Mouse (Mus musculus) olfactory bulb, adult 2 months (tissue): ENCODE measurements around the gene Atg2a. TPM values are rescaled to one million over a fixed set of nuclear protein-coding genes. Genes with fewer than 3 reads are reported as not detected.

Experiments used
- H3K27ac ChIP-seq: fragments of 200-500 bp; 2 replicates; pipeline ENCODE4 v1.5.1; 2012; ENCODE audit warnings: low read depth, low read length; ENCODE audit not compliant: insufficient read depth
- H3K4me1 ChIP-seq: fragments of 200-500 bp; 2 replicates; pipeline ENCODE4 v1.6.1; 2012; ENCODE audit warnings: low read length; ENCODE audit not compliant: control insufficient read depth, insufficient read depth
- H3K4me3 ChIP-seq: fragments of 200-500 bp; 2 replicates; pipeline ENCODE4 v1.5.1; 2012; ENCODE audit warnings: mild to moderate bottlenecking, low read depth, low read length, moderate library complexity; ENCODE audit not compliant: insufficient read depth
- CTCF ChIP-seq: fragments of 200-500 bp; IDR thresholded peaks from 2 replicates; pipeline ENCODE4 v1.5.1; 2012; ENCODE audit warnings: low read depth, mild to moderate bottlenecking, low read length, moderate library complexity; ENCODE audit not compliant: insufficient read depth
- POLR2A ChIP-seq: fragments of 200-500 bp; IDR thresholded peaks from 2 replicates; pipeline ENCODE4 v1.6.1; 2012; ENCODE audit warnings: mild to moderate bottlenecking, low read depth, low read length, moderate library complexity; ENCODE audit not compliant: insufficient read depth
- WGBS: fragments of 180-500 bp; shearing (Covaris S2); methylation state at CpG from one replicate; pipeline ENCODE4 v1.1.7; 2018; 5-methylcytosine and 5-hydroxymethylcytosine counted together
- polyA plus RNA-seq: library from polyadenylated mRNA; stranded (reverse); fragments of >200 nt; gene quantifications from 2 replicates; pipeline ENCODE4 v1.2.4, GENCODE M21; 2012; ENCODE audit warnings: low replicate concordance; ENCODE audit not compliant: missing spikeins, insufficient read depth, insufficient read length

Atg2a gene
- polyA plus RNA-seq, 1 experiment, result not detected

DNA sequence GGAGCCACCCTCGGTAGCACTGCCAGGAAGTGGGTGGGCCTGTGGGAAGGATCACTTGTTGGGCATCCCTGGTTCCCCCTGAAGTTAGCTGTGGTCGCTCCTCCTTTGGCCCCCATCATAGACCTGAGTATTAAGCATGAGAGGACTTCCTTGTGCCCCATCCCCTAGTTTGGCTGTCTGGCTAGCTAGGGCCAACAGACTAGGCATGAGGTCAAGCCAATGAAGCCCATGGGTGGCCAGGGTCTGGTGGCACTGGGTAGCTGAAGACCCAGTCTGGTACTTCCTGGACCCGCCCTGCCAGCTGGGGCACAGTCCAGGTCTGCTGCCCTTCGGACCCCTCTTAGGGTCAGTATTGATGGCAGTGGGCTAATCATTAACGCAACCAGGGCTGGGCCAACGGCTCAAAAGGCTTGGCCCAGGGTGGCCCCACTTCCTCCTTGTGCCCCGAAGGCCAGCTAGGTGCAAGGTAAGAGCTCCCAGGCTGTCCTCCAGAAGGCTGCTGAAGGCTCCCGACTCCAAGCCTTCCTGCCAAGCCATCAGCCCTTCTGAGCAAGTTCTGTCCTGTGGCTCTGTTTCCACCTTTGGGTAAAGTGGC, 21.5 kb downstream of the Atg2a start:
- Histone ChIP-seq H3K27ac (no peak overlapping the region), H3K4me1 (peaks cover 5% of the 10 kb centered on the region), H3K4me3 (no peak overlapping the region)
- 91% methylated on average over 8 of the region's 8 CpGs for WGBS
- TF ChIP-seq POLR2A (no peak), CTCF (no peak)

DNA sequence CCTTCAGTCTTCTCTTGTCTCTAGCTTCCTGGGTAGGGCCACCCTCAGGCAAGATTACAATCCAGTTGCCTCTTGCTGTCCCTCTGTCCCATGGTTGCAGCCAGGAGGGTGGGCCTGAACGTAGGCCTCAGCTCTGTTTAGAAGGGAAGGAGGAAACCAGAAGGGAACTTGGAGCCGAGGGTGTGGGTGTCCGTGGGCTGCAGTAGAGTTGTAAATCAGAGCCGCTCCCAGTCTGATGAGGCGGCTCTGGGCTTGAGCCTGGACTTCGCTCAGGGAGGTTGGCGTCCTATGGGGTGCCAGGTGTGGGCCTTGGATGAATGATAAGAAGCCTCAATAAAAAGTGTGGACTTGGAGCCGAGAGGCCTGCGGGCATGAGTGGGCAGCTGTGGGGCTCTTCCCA, 22.7 kb downstream of the Atg2a start:
- TF ChIP-seq POLR2A, result no peak
- Histone ChIP-seq H3K4me1 (peaks cover 5% of the 10 kb centered on the region), H3K4me3 (no peak overlapping the region), H3K27ac (no peak overlapping the region)
- WGBS, result 69% methylated on average over 9 of the region's 9 CpGs

DNA sequence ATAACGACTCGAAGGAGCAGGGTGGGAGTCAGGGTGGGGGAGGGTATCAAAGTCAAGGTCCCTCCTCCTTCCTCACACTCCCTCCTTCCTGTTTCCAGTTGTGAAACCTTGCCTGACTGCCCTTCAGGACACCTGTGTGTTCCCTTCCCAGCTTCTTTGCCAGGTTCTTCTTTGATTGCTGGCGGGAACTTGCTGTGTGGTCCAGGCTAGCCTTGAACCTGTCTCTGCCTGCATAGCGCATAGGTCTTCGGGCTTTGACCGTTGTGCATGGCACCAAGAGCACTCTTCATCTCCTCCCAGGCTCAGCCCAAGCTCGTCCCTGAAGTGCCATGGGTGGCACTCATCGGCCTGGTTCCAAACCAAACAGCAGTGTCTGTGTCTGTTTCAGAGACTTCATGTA, 23.5 kb downstream of the Atg2a start:
- WGBS, result 91% methylated on average over 8 of the region's 8 CpGs
- TF ChIP-seq CTCF, result no peak
- no peak for TF ChIP-seq POLR2A
- Histone ChIP-seq H3K4me3 (no peak overlapping the region), H3K4me1 (peaks cover 5% of the 10 kb centered on the region), H3K27ac (no peak overlapping the region)

DNA sequence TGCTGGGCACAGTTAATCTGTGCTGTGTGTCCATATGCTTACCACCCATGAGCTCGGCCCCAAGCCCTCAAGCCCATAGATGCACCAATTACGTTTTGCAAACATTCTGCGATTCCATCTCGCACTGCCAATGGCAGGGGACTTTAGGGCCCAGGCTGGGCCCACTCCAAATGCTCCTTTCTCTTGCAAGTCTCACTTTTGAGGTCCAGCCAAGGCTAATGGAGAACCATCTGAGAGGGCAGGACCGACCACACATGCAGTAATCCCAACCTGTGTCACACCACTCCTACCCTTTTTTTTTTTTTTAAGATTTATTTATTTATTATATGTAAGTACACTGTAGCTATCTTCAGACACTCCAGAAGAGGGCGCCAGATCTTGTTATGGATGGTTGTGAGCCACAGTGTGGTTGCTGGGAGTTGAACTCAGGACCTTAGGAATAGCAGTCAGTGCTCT, 24.3 kb downstream of the Atg2a start:
- WGBS, result 65% methylated on average over 6 of the region's 6 CpGs
- no peak overlapping the region for H3K27ac ChIP-seq

DNA sequence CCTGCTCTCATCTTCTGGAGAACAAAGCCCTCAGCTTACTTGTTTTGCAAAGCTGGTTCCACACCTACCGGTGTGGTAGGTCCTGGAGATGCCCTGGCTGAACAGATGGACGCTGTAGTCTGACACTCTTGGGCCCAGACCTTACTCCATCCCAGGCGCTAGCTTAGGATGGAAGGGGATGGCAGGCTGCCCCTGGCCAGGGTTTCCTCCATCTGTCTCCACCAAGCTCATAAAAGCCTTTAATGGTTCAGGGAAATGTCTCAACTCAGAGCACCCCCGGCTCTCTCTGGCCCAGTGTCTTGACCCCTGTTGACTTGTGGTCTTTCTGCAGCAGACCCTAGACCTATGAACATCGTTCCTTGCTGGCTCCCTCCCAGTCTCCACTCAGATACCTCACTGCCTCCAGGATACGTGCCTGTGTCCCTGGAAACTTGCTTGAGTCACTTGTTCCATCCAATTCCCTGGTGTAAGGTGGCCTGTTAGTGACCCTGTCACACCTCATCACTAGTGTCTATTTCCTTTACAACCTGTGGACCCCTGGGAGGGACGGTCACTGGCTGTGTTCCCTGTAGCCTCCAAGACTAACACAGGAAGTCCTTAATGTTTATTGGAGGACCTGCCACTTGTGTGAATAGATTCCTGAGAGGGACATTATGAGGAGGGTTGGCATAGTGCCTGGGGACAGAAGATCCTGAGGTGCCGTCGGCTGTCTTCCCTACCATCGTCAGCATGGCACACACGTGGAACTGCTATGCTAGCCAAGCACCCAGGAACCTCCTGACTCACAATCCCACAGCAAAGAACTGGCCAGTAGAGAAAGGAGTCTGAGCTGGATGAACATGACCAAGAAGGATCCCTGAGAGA, 26.1 kb downstream of the Atg2a start:
- Histone ChIP-seq H3K27ac (no peak overlapping the region), H3K4me3 (no peak overlapping the region), H3K4me1 (peaks cover 5% of the 10 kb centered on the region)
- 69% methylated on average over 11 of the region's 11 CpGs for WGBS
- TF ChIP-seq POLR2A (no peak), CTCF (no peak)

More for the DNA sequence above, 24.3 kb downstream of the Atg2a start:
- TF ChIP-seq CTCF, result no peak
- TF ChIP-seq POLR2A, result no peak
- peaks cover 5% of the 10 kb centered on the region for H3K4me1 ChIP-seq
- H3K4me3 ChIP-seq, result no peak overlapping the region

DNA sequence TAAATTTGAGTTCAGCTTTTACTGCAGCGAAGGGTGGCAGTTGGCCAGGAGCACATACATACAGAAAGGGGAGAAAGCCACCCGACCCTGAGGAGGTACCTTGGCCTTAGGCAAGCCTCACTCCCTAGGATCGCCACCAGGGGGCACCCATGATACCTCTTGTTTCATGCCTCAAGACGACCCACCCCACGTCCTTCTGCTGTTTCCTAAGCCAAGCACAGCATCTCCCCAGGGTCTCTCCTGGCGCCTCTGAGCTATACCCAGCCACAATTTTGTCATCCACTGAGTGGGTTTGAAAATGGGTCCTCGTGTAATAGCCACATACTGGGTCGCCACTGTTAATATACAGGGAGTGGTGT, 26.7 kb downstream of the Atg2a start:
- Histone ChIP-seq H3K27ac (no peak overlapping the region), H3K4me1 (peaks cover 5% of the 10 kb centered on the region), H3K4me3 (no peak overlapping the region)
- WGBS, result 14% methylated on average over 8 of the region's 8 CpGs
- TF ChIP-seq CTCF, result peak; percentile 88
- TF ChIP-seq POLR2A, result no peak

DNA sequence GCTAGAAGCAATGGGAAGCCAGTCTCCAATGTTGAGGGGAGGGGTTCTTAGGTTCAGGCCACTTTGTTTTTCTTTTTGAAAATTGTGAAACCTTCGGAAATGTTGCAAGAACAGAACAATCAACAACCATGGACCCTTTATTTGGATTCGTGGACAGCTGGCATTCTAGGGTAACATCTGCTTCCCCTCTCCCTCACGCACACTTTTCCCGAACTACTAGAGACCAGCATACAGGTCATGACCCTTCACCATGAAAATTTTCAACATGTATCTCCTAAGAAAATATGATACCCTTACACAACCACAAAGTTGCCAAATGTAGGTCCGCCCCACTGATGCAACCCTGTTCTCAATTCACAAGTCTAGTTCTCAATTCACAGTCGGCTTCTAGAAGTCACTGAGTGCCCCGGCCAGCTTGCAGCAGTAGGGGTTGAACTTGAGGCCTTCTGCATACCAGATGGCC, 27.2 kb downstream of the Atg2a start:
- Histone ChIP-seq H3K27ac (no peak overlapping the region), H3K4me1 (peaks cover 5% of the 10 kb centered on the region), H3K4me3 (no peak overlapping the region)
- TF ChIP-seq POLR2A (no peak), CTCF (no peak)
- 83% methylated on average over 7 of the region's 7 CpGs for WGBS

DNA sequence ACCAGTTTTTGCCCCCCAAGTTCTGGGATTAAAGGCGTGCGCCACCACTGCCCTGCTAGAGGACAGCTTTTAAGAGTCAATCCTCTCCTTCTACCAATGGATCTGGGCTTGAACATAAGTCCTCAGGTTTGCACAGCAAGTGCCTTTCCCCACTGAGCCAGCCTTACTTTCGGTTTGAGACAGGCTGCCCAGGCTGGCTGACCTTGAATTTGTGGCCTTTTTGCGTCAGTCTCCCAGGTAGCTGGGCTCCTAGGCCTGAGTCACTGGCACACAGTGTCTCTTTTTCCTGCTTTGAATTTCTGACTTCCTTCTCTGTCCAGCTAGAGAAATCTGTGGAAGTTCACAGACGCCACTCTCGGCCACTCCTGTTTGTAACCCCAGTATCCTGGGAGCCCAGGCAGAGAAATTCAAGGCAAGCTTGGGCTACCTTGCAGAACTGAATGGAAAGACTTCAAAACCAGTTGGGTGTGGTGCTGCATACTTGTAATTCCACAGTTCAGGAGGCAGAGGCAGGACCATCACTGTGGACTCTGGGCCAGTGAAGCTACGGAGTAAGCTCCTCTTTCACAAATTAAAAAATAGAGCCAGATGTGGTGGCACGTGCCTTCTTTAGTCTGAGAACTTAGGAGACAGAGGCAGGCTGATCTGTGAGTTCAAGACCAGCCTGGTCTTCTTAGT, 28.5 kb downstream of the Atg2a start:
- no peak overlapping the region for H3K27ac ChIP-seq

DNA sequence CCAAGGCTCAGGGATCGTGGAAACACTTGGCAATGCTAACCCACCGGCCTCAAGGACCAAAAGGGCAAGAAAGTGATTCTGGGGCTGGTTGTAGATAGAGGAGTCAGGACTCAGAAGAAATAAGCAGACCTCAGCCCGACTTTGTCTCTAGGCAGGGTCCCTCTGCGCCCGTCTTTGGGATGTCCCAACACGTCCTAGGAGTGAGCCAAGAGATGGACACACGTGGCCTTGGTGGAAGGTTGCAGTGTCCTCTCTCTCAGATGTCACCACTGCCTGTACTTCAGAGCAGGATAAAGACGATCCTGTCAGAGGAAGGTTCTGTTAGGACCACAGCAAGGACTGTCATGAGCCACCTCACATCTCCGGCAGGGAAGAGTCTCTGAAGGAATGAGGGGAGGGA, 29.2 kb downstream of the Atg2a start:
- Histone ChIP-seq H3K4me1 (no peaks in the 10 kb centered on the region), H3K27ac (no peak overlapping the region), H3K4me3 (no peak overlapping the region)
- no peak for TF ChIP-seq POLR2A
- no peak for TF ChIP-seq CTCF
- WGBS, result 73% methylated on average over 9 of the region's 9 CpGs

More for the DNA sequence above, 28.5 kb downstream of the Atg2a start:
- no peak overlapping the region for H3K4me3 ChIP-seq
- TF ChIP-seq CTCF (no peak), POLR2A (no peak)
- WGBS, result 92% methylated on average over 8 of the region's 8 CpGs
- H3K4me1 ChIP-seq, result no peaks in the 10 kb centered on the region
